Mouse (Mus musculus): ENCODE results near the gene Gm3642.
"Not testable (repeated sequence)": the region's sequence is repeated elsewhere in the genome, so short reads cannot be mapped to it uniquely, and the experiment has no call there.

Gm3642 gene

GRCm38 (mm10) chr14:6840211-6840610, at the start of gene Gm3642:
Gene Gm3642 (minus strand): TSS chr14:6840311.
- in situ Hi-C loops (cut with MboI; ENCODE audit: low pct_unique_long_range_greater_than_20kb in 1 of 2, low sequenced_read_pairs in 2 of 2, unreplicated experiment in 1 of 2), result not testable (repeated sequence)

GRCm38 (mm10) chr14:6889521-6890012, 49.5 kb upstream of the Gm3642 start, which contains the start of gene Gm3667:
Gene Gm3667 (minus strand): TSS chr14:6889962.
- in situ Hi-C loops (cut with MboI; ENCODE audit: low pct_unique_long_range_greater_than_20kb in 1 of 2, low sequenced_read_pairs in 2 of 2, unreplicated experiment in 1 of 2), result not testable (repeated sequence)

- in situ Hi-C loops (cut with MboI; ENCODE audit: low pct_unique_long_range_greater_than_20kb in 1 of 2, low sequenced_read_pairs in 2 of 2, unreplicated experiment in 1 of 2), result not testable (repeated sequence)
Measured at GRCm38 (mm10) chr14:6888811-6889210, 48.7 kb upstream of the Gm3642 start.

GRCm38 (mm10) chr14:6823297-6823696, 16.8 kb downstream of the Gm3642 start:
- in situ Hi-C loops (cut with MboI; ENCODE audit: low pct_unique_long_range_greater_than_20kb in 1 of 2, low sequenced_read_pairs in 2 of 2, unreplicated experiment in 1 of 2), result not testable (repeated sequence)

All from mouse embryonic stem cell (cell line).